In the genomic region with DNA sequence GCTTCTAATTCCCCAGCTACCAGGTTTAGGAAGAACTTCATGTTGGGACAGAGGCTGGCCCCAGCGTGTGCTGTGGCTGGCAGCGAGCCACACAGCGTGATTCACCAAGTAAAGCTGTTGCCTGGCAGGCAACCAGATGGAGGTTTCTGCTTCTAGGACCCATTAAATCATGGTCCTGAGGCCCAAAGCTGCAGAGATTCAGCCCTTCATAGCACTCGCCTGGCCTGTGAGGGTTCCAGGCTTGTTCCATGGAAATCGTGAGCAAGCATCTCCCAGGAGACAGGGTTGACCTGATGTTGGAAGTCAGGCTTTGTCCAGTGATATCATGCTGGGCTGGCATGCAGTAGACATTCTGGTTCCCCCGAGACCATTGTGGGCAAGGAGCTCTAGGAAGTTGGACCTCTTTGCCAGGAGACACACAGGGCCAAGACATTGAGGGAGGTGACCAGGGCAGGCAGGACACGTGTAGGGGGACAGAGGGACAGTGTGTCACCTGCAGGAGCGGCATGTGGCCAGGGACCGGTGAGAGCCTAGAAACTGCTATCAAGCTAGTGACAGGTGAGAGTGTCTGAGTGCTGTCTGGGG, we compare ENCODE assay signal across 9 mouse cellular contexts. TPM values are rescaled to one million over a fixed set of nuclear protein-coding genes. Genes with fewer than 3 reads are reported as not detected.
DNase-seq lines count a peak whose midpoint lies in the region; ATAC-seq and TF ChIP-seq lines count a peak whose summit lies in the region.
"Had no signal": no experiment of that assay in that cellular context is flagged by ENCODE, and none has a peak within 500 bp of the region (broad histone marks: within the 10 kb centered on the region; RNA-seq: fewer than 3 reads in every experiment).

No protein-coding gene starts in this region.

- peaks cover 16% of the 10 kb centered on the region for H3K4me1 ChIP-seq in kidney, postnatal 0 days (replicated peaks; ENCODE audit: insufficient read depth, low read length)
- H3K4me1 ChIP-seq in kidney, embryonic 16.5 days (ENCODE audit: insufficient read depth, low read length) = peaks cover 31% of the 10 kb centered on the region

- H3K4me3 ChIP-seq in kidney, postnatal 0 days (replicated peaks; ENCODE audit: low read depth, low read length) = no peak overlapping the region
- H3K4me3 ChIP-seq in kidney, embryonic 16.5 days (ENCODE audit: low read length) = no peak overlapping the region
- H3K4me3 ChIP-seq: neural tube, embryonic 12.5 days had no signal

- H3K9me3 ChIP-seq in kidney, postnatal 0 days (replicated peaks; ENCODE audit: low read length) = no peaks in the 10 kb centered on the region
- no peaks in the 10 kb centered on the region for H3K9me3 ChIP-seq in kidney, embryonic 16.5 days (ENCODE audit: low read length)
- H3K9me3 ChIP-seq: neural tube, embryonic 12.5 days had no signal

- no peak for ATAC-seq in kidney, postnatal 0 days (replicated peaks; ENCODE audit: low FRiP score, low read depth)
- no peak for ATAC-seq in kidney, embryonic 16.5 days (ENCODE audit: low FRiP score, low TSS enrichment)
- ATAC-seq in megakaryocyte progenitor cell, adult 5-6 weeks (replicated peaks; ENCODE audit: poor library complexity) = 0 out of 2 replicates have a peak, but pooled peaks have one; percentile 23
- ATAC-seq in CD4-positive, CD25-positive, alpha-beta regulatory T cell, adult 4 months = no peak

- no peak overlapping the region for H3K4me2 ChIP-seq in kidney, postnatal 0 days (ENCODE audit: low read length)
- H3K4me2 ChIP-seq in kidney, embryonic 16.5 days (replicated peaks; ENCODE audit: low read depth, low read length) = no peak overlapping the region
- H3K4me2 ChIP-seq: neural tube, embryonic 12.5 days had no signal

- TF ChIP-seq CTCF in kidney, postnatal 0 days (IDR thresholded peaks at IDR 0.05; ENCODE audit: low read depth) = no peak

- WGBS in kidney, postnatal 0 days = 69% methylated on average over 9 of the region's 9 CpGs
- 74% methylated on average over 9 of the region's 9 CpGs for WGBS in kidney, embryonic 16.5 days

- no peaks in the 10 kb centered on the region for H3K36me3 ChIP-seq in kidney, postnatal 0 days (ENCODE audit: insufficient read depth, low read length)
- no peaks in the 10 kb centered on the region for H3K36me3 ChIP-seq in kidney, embryonic 16.5 days (ENCODE audit: insufficient read depth, low read length)

- H3K9ac ChIP-seq in kidney, postnatal 0 days (ENCODE audit: low read depth, low read length) = no peak overlapping the region
- no peak overlapping the region for H3K9ac ChIP-seq in kidney, embryonic 16.5 days (replicated peaks; ENCODE audit: low read length)
- H3K9ac ChIP-seq: neural tube, embryonic 12.5 days had no signal

- DNase-seq in kidney, postnatal 0 days (ENCODE audit: low spot score) = peak; percentile 28
- peak; percentile 69 for DNase-seq in cerebellum, adult 11-12 months
- DNase-seq in gonadal fat pad, adult 2 months (ENCODE audit: low read depth) = peak; percentile 41
- DNase-seq in layer of hippocampus, adult 8-10 months (ENCODE audit: low spot score in 2 of 2) = peak; percentile 28 to 67
- peak; percentile 61 to 83 for DNase-seq in urinary bladder, postnatal 4 days (ENCODE audit: low spot score in 2 of 2)

- H3K27me3 ChIP-seq in kidney, postnatal 0 days (ENCODE audit: insufficient read depth, low read length) = no peaks in the 10 kb centered on the region
- no peaks in the 10 kb centered on the region for H3K27me3 ChIP-seq in kidney, embryonic 16.5 days (ENCODE audit: insufficient read depth, low read length)
- H3K27me3 ChIP-seq: neural tube, embryonic 12.5 days had no signal

- H3K27ac ChIP-seq in kidney, postnatal 0 days = no peak overlapping the region
- no peak overlapping the region for H3K27ac ChIP-seq in kidney, embryonic 16.5 days (ENCODE audit: low read length)
- H3K27ac ChIP-seq: neural tube, embryonic 12.5 days had no signal

RNA-seq across cellular contexts. Expression of a gene that starts 50.5 kb away (rescaled TPM):
- 33.2 and 36.5 TPM in 2 replicates for polyA plus RNA-seq in kidney, postnatal 0 days (2015; fragmentation: Nextera tagmentation; extraction: Ambion mirVana)
- polyA plus RNA-seq in kidney, embryonic 16.5 days (2015; fragmentation: Nextera tagmentation; extraction: Ambion mirVana) = 50.1 and 55.8 TPM in 2 replicates
- polyA plus RNA-seq in gonadal fat pad, adult 2 months (2012; rRNA removed) = 35.0 and 39.3 TPM in 2 replicates
- total RNA-seq in layer of hippocampus, adult 8-10 months (2022) = 1 to 10 TPM; 5.5 to 7.7 (median 5.8) TPM
- 2.4 and 2.5 TPM in 2 replicates for total RNA-seq in megakaryocyte progenitor cell, adult 5-6 weeks (2015)
- total RNA-seq in megakaryocyte progenitor cell, adult 5-6 weeks (2017) = 0.58 and 1.0 TPM in 2 replicates
- not detected for polyA plus RNA-seq in CD4-positive, CD25-positive, alpha-beta regulatory T cell, adult 4 months (2017; shearing (Covaris generic))

Comparison
In these comparisons a context has a peak if more than half of its experiments do, and no peak if none do; other contexts are left out.
1. RNA of a gene that starts 50.5 kb away (polyA plus RNA-seq): 50.1 to 55.8 TPM in kidney, embryonic 16.5 days, 35.0 to 39.3 TPM in gonadal fat pad, adult 2 months and 33.2 to 36.5 TPM in kidney, postnatal 0 days; not detected in CD4-positive, CD25-positive, alpha-beta regulatory T cell, adult 4 months; every median in the first group is over 10 times any median in the second.
2. Peak in every context shown above with its lines, with median percentiles within 50 percentile points of each other: DNase-seq.